Mouse (Mus musculus) forebrain, postnatal 0 days (tissue): ENCODE results near the gene Frrs1l. TPM values are rescaled to one million over a fixed set of nuclear protein-coding genes. Genes with fewer than 3 reads are reported as not detected.

ENCODE experiments used
- ATAC-seq: fragments of 200-750 bp; cut with Nextera tagmentation; 2 replicates; pipeline ENCODE4 v1.8.0; 2017; ENCODE audit warnings: mild to moderate bottlenecking, moderate library complexity
- DNase-seq: peaks from one replicate; pipeline ENCODE4 v3.0.0-alpha.2; 2015
- H3K27ac ChIP-seq: fragments of 300-500 bp; sonication (generic); 2 replicates; pipeline ENCODE4 v1.5.1; 2014; ENCODE audit warnings: low read depth, mild to moderate bottlenecking, antibody characterized with exemption, low read length, moderate library complexity, mixed read lengths
- H3K27me3 ChIP-seq: fragments of 300-500 bp; sonication (generic); 2 replicates; pipeline ENCODE4 v1.6.1; 2014; ENCODE audit warnings: mild to moderate bottlenecking, low read length, mixed read lengths; ENCODE audit not compliant: insufficient read depth
- H3K36me3 ChIP-seq: fragments of 300-500 bp; sonication (generic); 2 replicates; pipeline ENCODE4 v1.6.1; 2014; ENCODE audit warnings: mild to moderate bottlenecking, moderate library complexity; ENCODE audit not compliant: insufficient read depth
- H3K4me1 ChIP-seq: fragments of 300-500 bp; sonication (generic); 2 replicates; pipeline ENCODE4 v1.6.1; 2014; ENCODE audit warnings: antibody characterized with exemption; ENCODE audit not compliant: insufficient read depth
- H3K4me2 ChIP-seq: fragments of 300-500 bp; sonication (generic); 2 replicates; pipeline ENCODE4 v1.6.1; 2014; ENCODE audit warnings: low read depth, mild to moderate bottlenecking, moderate library complexity
- H3K4me3 ChIP-seq: fragments of 300-500 bp; sonication (generic); 2 replicates; pipeline ENCODE4 v1.5.1; 2014; ENCODE audit warnings: low read depth, low read length, mixed read lengths
- H3K9ac ChIP-seq: fragments of 300-500 bp; sonication (generic); 2 replicates; pipeline ENCODE4 v1.6.1; 2014; ENCODE audit warnings: mild to moderate bottlenecking
- H3K9me3 ChIP-seq: fragments of 300-500 bp; sonication (generic); 2 replicates; pipeline ENCODE4 v1.6.1; 2016; ENCODE audit warnings: low read length
- CTCF ChIP-seq: sonication (generic); IDR thresholded peaks from 2 replicates; pipeline ENCODE4 v1.5.1; 2016; ENCODE audit warnings: antibody characterized with exemption, control low read depth, low read depth
- WGBS: fragments of 180-500 bp; shearing (Covaris S2); extraction: QIAGEN DNeasy Blood & Tissue Kit; methylation state at CpG from one replicate; pipeline ENCODE4 v1.1.7; 2014; 5-methylcytosine and 5-hydroxymethylcytosine counted together
- polyA plus RNA-seq: library from polyadenylated mRNA; unstranded; fragments of >200 nt; fragmentation: Nextera tagmentation; extraction: Ambion mirVana; gene quantifications from 2 replicates; pipeline ENCODE4 v1.2.1, GENCODE M21; 2015
- total RNA-seq: library from RNA; depleted of rRNA; stranded (reverse); fragments of >200 nt; gene quantifications from 2 replicates; pipeline ENCODE4 v1.2.3, GENCODE M21; 2014

Frrs1l gene
- total and polyA plus RNA-seq, 2 experiments from 2014 or later = 25.2 to 43.4 TPM

DNA sequence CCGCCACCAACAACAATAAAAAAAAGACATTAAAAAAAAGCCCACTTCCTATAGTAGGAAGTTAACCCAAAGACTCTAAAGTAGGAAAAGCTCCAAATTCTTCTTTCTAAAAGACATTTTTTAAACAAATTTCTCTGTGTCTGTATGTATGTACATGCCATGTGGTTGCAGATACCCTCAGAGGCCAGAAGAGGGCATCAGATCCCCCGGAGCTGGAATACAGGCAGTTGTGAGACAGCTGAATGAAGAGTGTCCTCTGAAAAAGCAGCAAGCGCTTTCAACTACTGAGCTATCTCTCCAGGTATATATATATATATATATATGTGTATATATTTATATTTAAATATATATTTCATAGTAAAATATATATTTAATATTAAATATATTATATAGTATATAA, 31.1 kb upstream of the Frrs1l start:
- 91% methylated on average over 3 of the region's 3 CpGs for WGBS
- no peaks in the 10 kb centered on the region for H3K9me3 ChIP-seq
- H3K4me2 ChIP-seq = no peak overlapping the region
- H3K27ac ChIP-seq = no peak overlapping the region
- no peak for ATAC-seq
- no peak for DNase-seq
- H3K27me3 ChIP-seq = no peaks in the 10 kb centered on the region
- H3K4me1 ChIP-seq = no peaks in the 10 kb centered on the region
- H3K4me3 ChIP-seq = no peak overlapping the region
- H3K9ac ChIP-seq = no peak overlapping the region
- no peaks in the 10 kb centered on the region for H3K36me3 ChIP-seq
- peak; percentile 35; the same call in 1 of the 2 replicates for TF ChIP-seq CTCF

DNA sequence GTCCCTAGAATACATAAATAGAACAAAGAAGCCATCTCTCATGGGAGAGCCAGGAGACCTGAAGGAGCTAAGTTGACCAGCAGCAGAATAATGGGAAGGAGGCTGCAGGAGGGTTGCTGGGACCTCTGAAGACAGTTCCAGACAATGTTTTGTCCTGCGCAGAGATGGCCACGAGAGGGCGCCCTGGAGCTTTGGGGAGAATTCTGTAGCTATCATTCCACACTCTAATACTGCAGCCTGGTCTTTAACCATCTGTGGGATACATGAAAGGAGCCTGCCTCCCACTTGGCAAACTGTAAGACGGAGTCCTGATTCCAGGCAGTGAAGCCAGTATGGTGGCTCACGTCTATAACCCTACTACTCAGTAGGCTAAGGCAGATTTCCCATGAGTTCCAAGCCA, 27.0 kb upstream of the Frrs1l start:
- Histone ChIP-seq H3K27me3 (no peaks in the 10 kb centered on the region), H3K27ac (no peak overlapping the region), H3K36me3 (no peaks in the 10 kb centered on the region), H3K4me3 (no peak overlapping the region), H3K9ac (no peak overlapping the region), H3K4me2 (no peak overlapping the region), H3K4me1 (no peaks in the 10 kb centered on the region), H3K9me3 (no peaks in the 10 kb centered on the region)
- ATAC-seq (peak; percentile 66), DNase-seq (peak; percentile 56)
- TF ChIP-seq CTCF = peak; percentile 75
- WGBS = 25% methylated on average over 5 of the region's 5 CpGs

DNA sequence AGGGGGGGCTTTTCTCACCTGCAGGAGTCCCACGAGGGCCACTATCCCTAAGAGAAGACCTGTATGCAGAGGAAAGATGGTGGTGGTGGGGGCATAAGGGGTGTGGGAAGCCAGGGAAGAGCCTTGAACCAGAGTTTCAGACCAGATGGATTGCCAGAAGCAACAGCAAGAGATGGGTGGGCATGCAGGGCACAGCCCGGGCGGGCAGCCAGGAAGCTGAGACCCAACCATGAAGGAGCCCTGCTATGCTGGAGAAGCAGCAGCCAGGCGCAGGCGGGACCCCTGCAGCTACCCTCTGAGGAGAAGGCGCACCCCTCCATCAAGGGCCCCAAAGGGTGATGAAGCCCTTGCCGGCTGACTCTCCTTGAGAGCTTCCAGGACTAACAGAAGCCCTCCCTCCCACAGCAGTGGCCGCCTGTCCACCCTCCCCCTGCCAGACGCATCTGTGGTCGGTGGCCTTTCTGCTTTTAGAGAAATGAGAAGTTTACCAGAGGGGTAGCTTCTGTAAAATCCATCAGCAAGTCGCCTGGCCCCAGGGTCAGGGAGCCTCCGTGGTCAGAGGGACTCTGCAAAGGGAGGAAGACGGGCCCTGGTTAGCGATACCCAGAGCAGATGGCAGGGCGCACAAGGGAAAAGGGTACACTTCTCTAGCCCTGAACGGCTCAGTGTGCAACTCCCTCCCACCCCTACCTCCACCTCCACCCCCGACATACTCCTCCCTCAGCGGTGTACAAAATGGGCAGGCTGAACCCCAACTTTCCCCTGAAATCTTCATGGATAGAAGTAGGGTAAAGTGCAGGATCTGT, 26.4 kb upstream of the Frrs1l start:
- H3K4me3 ChIP-seq = no peak overlapping the region
- DNase-seq (no peak), ATAC-seq (no peak)
- H3K27me3 ChIP-seq = no peaks in the 10 kb centered on the region
- no peaks in the 10 kb centered on the region for H3K4me1 ChIP-seq
- H3K4me2 ChIP-seq = no peak overlapping the region
- H3K27ac ChIP-seq = no peak overlapping the region
- TF ChIP-seq CTCF = no peak
- H3K36me3 ChIP-seq = no peaks in the 10 kb centered on the region
- H3K9me3 ChIP-seq = no peaks in the 10 kb centered on the region
- H3K9ac ChIP-seq = no peak overlapping the region
- 56% methylated on average over 18 of the region's 18 CpGs for WGBS

DNA sequence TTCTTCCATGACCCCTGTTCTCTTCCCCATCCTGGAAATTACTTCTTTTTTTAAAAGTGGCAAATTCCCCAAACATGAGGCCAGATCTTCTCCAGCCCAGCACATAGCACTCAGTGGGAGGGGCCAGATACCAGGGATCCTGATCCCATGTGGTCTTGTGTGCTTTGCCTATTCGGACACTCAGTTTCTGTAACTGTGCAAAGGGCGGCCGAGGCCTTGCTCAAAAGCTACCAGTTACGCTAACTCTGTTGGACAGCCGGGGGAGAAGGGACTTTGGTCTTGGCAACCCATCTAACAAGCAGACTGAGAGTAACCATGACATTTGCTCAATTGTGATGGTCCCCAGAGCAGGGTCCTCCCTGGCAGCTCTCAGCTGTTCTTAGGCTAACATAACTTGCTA, 24.8 kb upstream of the Frrs1l start:
- no peak overlapping the region for H3K9ac ChIP-seq
- WGBS = 91% methylated on average over 5 of the region's 5 CpGs
- H3K27me3 ChIP-seq = no peaks in the 10 kb centered on the region
- H3K27ac ChIP-seq = no peak overlapping the region
- no peak for TF ChIP-seq CTCF
- H3K4me1 ChIP-seq = no peaks in the 10 kb centered on the region
- H3K4me2 ChIP-seq = no peak overlapping the region
- H3K36me3 ChIP-seq = no peaks in the 10 kb centered on the region
- ATAC-seq = no peak
- no peaks in the 10 kb centered on the region for H3K9me3 ChIP-seq
- DNase-seq = no peak
- no peak overlapping the region for H3K4me3 ChIP-seq

DNA sequence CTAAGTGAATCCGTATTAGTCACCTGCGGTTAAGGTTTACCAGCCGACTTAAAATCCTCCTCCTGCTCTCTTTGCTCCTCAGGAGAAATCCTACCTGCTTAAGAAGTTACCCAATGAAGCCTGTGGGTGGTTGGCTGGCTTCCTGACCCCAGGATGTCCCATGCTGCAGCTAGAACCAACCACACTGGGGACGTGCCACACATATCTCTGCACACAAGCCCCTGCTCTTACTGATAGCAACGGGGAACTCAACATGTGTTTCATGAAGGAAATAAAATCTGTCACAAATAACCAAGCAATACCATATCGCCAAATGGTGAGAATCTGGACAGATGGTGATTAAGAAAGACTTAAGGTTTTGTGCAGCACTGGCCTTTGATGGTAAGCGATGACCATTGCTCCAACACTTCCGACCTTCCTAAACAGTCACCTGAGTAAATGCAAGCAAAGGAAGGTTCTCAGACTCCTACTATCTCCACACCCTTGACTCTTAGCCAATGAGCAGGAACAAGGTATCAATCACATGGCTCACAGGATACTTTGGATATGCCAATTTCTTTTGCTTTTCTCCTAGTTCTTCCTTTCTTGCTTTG, 21.4 kb upstream of the Frrs1l start:
- H3K27ac ChIP-seq = no peak overlapping the region
- 54% methylated on average over 8 of the region's 8 CpGs for WGBS
- H3K4me1 ChIP-seq = no peaks in the 10 kb centered on the region
- no peak overlapping the region for H3K4me2 ChIP-seq
- no peaks in the 10 kb centered on the region for H3K36me3 ChIP-seq
- TF ChIP-seq CTCF = no peak
- no peak for DNase-seq
- H3K4me3 ChIP-seq = no peak overlapping the region
- H3K27me3 ChIP-seq = no peaks in the 10 kb centered on the region
- ATAC-seq = no peak
- H3K9ac ChIP-seq = no peak overlapping the region
- H3K9me3 ChIP-seq = no peaks in the 10 kb centered on the region

DNA sequence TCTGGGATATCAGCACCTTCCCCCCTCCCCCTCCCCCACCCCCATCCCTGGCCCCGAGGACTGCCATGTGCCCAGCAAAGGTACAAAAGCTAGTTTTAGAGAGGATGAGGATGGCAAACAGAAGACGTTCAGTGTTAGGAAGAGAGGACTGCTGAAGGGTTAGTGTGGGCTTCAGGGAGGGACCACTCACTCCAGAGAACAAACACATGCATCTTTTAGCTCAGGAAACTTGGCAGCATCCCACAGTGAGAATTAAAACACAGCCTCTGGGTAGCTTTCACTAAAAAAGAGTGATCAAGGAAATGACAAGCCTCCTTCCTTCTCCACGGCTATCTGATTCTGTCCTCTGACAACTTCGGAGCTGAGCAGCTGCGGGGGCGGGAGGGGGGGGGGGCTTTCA, 20.7 kb upstream of the Frrs1l start:
- Histone ChIP-seq H3K9me3 (no peaks in the 10 kb centered on the region), H3K9ac (no peak overlapping the region), H3K4me1 (no peaks in the 10 kb centered on the region), H3K36me3 (no peaks in the 10 kb centered on the region), H3K27me3 (no peaks in the 10 kb centered on the region), H3K4me3 (no peak overlapping the region), H3K4me2 (no peak overlapping the region), H3K27ac (no peak overlapping the region)
- peak; percentile 29; the same call in 1 of the 2 replicates for ATAC-seq
- DNase-seq = peak; percentile 34
- no peak for TF ChIP-seq CTCF
- WGBS = 8% methylated on average over 6 of the region's 6 CpGs

DNA sequence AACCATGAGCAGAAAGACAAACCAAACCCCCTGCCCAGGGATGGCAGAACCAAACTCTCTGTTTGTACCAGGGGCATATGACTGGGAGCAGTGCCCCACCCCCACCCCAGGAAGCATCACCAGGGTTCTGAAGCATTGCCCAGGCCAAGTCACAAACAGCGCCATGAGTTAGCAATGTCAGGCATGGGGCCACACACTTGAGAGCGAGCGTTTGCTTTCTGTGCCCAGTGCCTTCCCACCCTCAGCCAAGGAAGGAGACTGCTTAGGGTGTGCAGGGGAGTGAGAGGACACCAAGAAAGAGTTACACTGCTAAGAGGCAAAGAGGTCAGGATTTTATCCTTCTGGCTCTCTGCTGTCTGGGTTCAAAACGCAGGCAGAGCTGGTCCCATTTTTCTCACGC, 20.2 kb upstream of the Frrs1l start:
- Histone ChIP-seq H3K9me3 (no peaks in the 10 kb centered on the region), H3K9ac (no peak overlapping the region), H3K36me3 (no peaks in the 10 kb centered on the region), H3K4me3 (no peak overlapping the region), H3K4me2 (no peak overlapping the region), H3K4me1 (no peaks in the 10 kb centered on the region), H3K27ac (no peak overlapping the region), H3K27me3 (no peaks in the 10 kb centered on the region)
- TF ChIP-seq CTCF = no peak
- DNase-seq (no peak), ATAC-seq (peak; percentile 51)
- WGBS = 41% methylated on average over 5 of the region's 5 CpGs
